23 mouse cellular contexts compared by ENCODE assay signal in genomic region chr7:45328841-45329475, GRCm38 (mm10). TPM values are rescaled to one million over a fixed set of nuclear protein-coding genes. Genes with fewer than 3 reads are reported as not detected.
DNase-seq lines count a peak whose midpoint lies in the region; ATAC-seq and TF ChIP-seq lines count a peak whose summit lies in the region.
"Had no signal": no experiment of that assay in that cellular context is flagged by ENCODE, and none has a peak within 500 bp of the region (broad histone marks: within the 10 kb centered on the region; RNA-seq: fewer than 3 reads in every experiment).

No protein-coding gene starts in this region.

- no peak overlapping the region for H3K27ac ChIP-seq in midbrain, embryonic 11.5 days (ENCODE audit: low read depth, low read length)
- no peak overlapping the region for H3K27ac ChIP-seq in midbrain, postnatal 0 days (ENCODE audit: low read depth, low read length)
- peak overlapping the region; percentile 84 for H3K27ac ChIP-seq in heart, postnatal 0 days (ENCODE audit: low read depth)
- H3K27ac ChIP-seq: hindbrain, embryonic 13.5 days; kidney, postnatal 0 days; neural tube, embryonic 12.5 days had no signal

- no peaks in the 10 kb centered on the region for H3K9me3 ChIP-seq in midbrain, embryonic 11.5 days (ENCODE audit: control insufficient read depth, low read length)
- H3K9me3 ChIP-seq in midbrain, postnatal 0 days (ENCODE audit: low read length), result no peaks in the 10 kb centered on the region
- H3K9me3 ChIP-seq in heart, postnatal 0 days (replicated peaks; ENCODE audit: control insufficient read depth, low read length), result 0 out of 2 replicates have a peak, but pooled peaks cover 4% of the 10 kb centered on the region
- H3K9me3 ChIP-seq: hindbrain, embryonic 13.5 days had no signal

- peaks cover 8% of the 10 kb centered on the region for H3K4me1 ChIP-seq in midbrain, embryonic 11.5 days (ENCODE audit: control insufficient read depth, insufficient read depth, low read length)
- H3K4me1 ChIP-seq in midbrain, postnatal 0 days (ENCODE audit: insufficient read depth, low read length), result no peaks in the 10 kb centered on the region
- 0 out of 2 replicates have a peak, but pooled peaks cover 3% of the 10 kb centered on the region for H3K4me1 ChIP-seq in heart, postnatal 0 days (ENCODE audit: control insufficient read depth, insufficient read depth)

- no peak for ATAC-seq in midbrain, embryonic 11.5 days (ENCODE audit: low FRiP score)
- no peak for ATAC-seq in midbrain, postnatal 0 days (ENCODE audit: low FRiP score)
- peak; percentile 44 for ATAC-seq in heart, postnatal 0 days (ENCODE audit: insufficient read depth, low read depth)
- ATAC-seq: intestine, postnatal 0 days; liver, postnatal 0 days had no signal

- TF ChIP-seq EP300 in heart, postnatal 0 days (IDR thresholded peaks at IDR 0.05; ENCODE audit: low read depth), result no peak

- peak; percentile 27 to 39 for DNase-seq in gastrocnemius, adult 8-10 months (ENCODE audit: low spot score in 2 of 2)
- no peak for DNase-seq in gastrocnemius, postnatal 14 days
- peak; percentile 73 for DNase-seq in midbrain, embryonic 11.5 days (ENCODE audit: low spot score, missing footprints)
- no peak for DNase-seq in midbrain, postnatal 0 days (ENCODE audit: low spot score)
- peak; percentile 73 for DNase-seq in heart, postnatal 0 days (ENCODE audit: low spot score)
- no peak for DNase-seq in kidney, postnatal 10 days
- no peak for DNase-seq in thymus, postnatal 36 days
- DNase-seq: adrenal gland, postnatal 10 days; B cell, adult 2 months; cerebellum, adult 18-20 months; cerebellum, postnatal 36 days; liver, postnatal 0 days; lung, postnatal 14 days; right cerebral cortex, postnatal 14 days; thymus, postnatal 4 days had no signal

- H3K4me2 ChIP-seq in midbrain, embryonic 11.5 days, result no peak overlapping the region
- H3K4me2 ChIP-seq in midbrain, postnatal 0 days (ENCODE audit: low read depth, low read length, poor library complexity, severe bottlenecking), result no peak overlapping the region
- H3K4me2 ChIP-seq in heart, postnatal 0 days (ENCODE audit: low read depth, low read length), result no peak overlapping the region
- H3K4me2 ChIP-seq: hindbrain, embryonic 13.5 days; neural tube, embryonic 12.5 days had no signal

- H3K4me3 ChIP-seq in midbrain, embryonic 11.5 days (ENCODE audit: low read depth, low read length), result no peak overlapping the region
- no peak overlapping the region for H3K4me3 ChIP-seq in midbrain, postnatal 0 days (ENCODE audit: low read depth, low read length)
- H3K4me3 ChIP-seq in heart, postnatal 0 days (ENCODE audit: low read depth, low read length), result no peak overlapping the region
- H3K4me3 ChIP-seq: hindbrain, embryonic 13.5 days; neural tube, embryonic 12.5 days had no signal

- TF ChIP-seq CTCF in midbrain, postnatal 0 days (IDR thresholded peaks at IDR 0.05), result no peak
- TF ChIP-seq CTCF in heart, postnatal 0 days (IDR thresholded peaks at IDR 0.05; ENCODE audit: low read depth), result no peak

- H3K36me3 ChIP-seq in midbrain, embryonic 11.5 days (ENCODE audit: control insufficient read depth, insufficient read depth, low read length), result no peaks in the 10 kb centered on the region
- H3K36me3 ChIP-seq in midbrain, postnatal 0 days (ENCODE audit: insufficient read depth, low read length), result peaks cover 11% of the 10 kb centered on the region; the same call in 1 of the 2 replicates
- peaks cover 19% of the 10 kb centered on the region for H3K36me3 ChIP-seq in heart, postnatal 0 days (replicated peaks; ENCODE audit: control insufficient read depth, insufficient read depth, low read length)

- intact Hi-C loops in gastrocnemius, postnatal 14 days (cut with DNase I; ENCODE audit: low total_unique reads), result no loop called here

- no peaks in the 10 kb centered on the region; the same call in 1 of the 2 replicates for H3K27me3 ChIP-seq in midbrain, embryonic 11.5 days (ENCODE audit: control insufficient read depth, insufficient read depth, low read length)
- no peaks in the 10 kb centered on the region for H3K27me3 ChIP-seq in midbrain, postnatal 0 days (ENCODE audit: insufficient read depth, low read length)
- no peaks in the 10 kb centered on the region for H3K27me3 ChIP-seq in heart, postnatal 0 days (ENCODE audit: control insufficient read depth, insufficient read depth, low read length)

- H3K9ac ChIP-seq in midbrain, embryonic 11.5 days (ENCODE audit: low read length), result no peak overlapping the region
- no peak overlapping the region for H3K9ac ChIP-seq in midbrain, postnatal 0 days (replicated peaks; ENCODE audit: low read length, poor library complexity, severe bottlenecking)
- H3K9ac ChIP-seq in heart, postnatal 0 days (replicated peaks; ENCODE audit: low read depth, low read length), result no peak overlapping the region; the same call in 1 of the 2 replicates
- H3K9ac ChIP-seq: hindbrain, embryonic 13.5 days; liver, postnatal 0 days; neural tube, embryonic 12.5 days had no signal

- 84% methylated on average over 13 of the region's 13 CpGs for WGBS in midbrain, embryonic 11.5 days
- WGBS in midbrain, postnatal 0 days, result 80% methylated on average over 13 of the region's 13 CpGs
- WGBS in heart, postnatal 0 days, result 50% methylated on average over 13 of the region's 13 CpGs

RNA-seq across cellular contexts. Expression of gene Trpm4, which starts 4.6 kb away (rescaled TPM):
- total RNA-seq in gastrocnemius, adult 8-10 months (2022), result 10 to 100 TPM; 30.7 to 35.6 (median 32.0) TPM
- 10 to 100 TPM; 23.5 to 24.5 TPM for total RNA-seq in gastrocnemius, postnatal 14 days (2021)
- 4.4 and 6.1 TPM in 2 replicates for polyA plus RNA-seq in midbrain, embryonic 11.5 days (2014; fragmentation: Nextera tagmentation; extraction: Ambion mirVana)
- 22.6 and 35.4 TPM in 2 replicates for total RNA-seq in midbrain, postnatal 0 days (2014; rRNA removed)
- polyA plus RNA-seq in midbrain, postnatal 0 days (2015; fragmentation: Nextera tagmentation; extraction: Ambion mirVana), result 10.4 and 10.7 TPM in 2 replicates
- 15.8 and 44.0 TPM in 2 replicates for total RNA-seq in heart, postnatal 0 days (2014; rRNA removed; ENCODE audit: low replicate concordance)
- 14.2 and 15.2 TPM in 2 replicates for polyA plus RNA-seq in heart, postnatal 0 days (2015; fragmentation: Nextera tagmentation; extraction: Ambion mirVana)

RNA-seq across cellular contexts. Expression of gene Hrc, which starts 6.1 kb away (rescaled TPM):
- 100 to 1,000 TPM; 700 to 858 (median 833) TPM for total RNA-seq in gastrocnemius, adult 8-10 months (2022)
- 100 to 1,000 TPM; 711 to 744 TPM for total RNA-seq in gastrocnemius, postnatal 14 days (2021)
- polyA plus RNA-seq in midbrain, embryonic 11.5 days (2014; fragmentation: Nextera tagmentation; extraction: Ambion mirVana), result 0.11 and 0.19 TPM in 2 replicates
- total RNA-seq in midbrain, postnatal 0 days (2014; rRNA removed), result 0.33 TPM in 1 of 2 replicates, not detected in the other
- 0.26 and 0.49 TPM in 2 replicates for polyA plus RNA-seq in midbrain, postnatal 0 days (2015; fragmentation: Nextera tagmentation; extraction: Ambion mirVana)
- total RNA-seq in heart, postnatal 0 days (2014; rRNA removed; ENCODE audit: low replicate concordance), result 38.8 and 39.7 TPM in 2 replicates
- 43.8 and 45.9 TPM in 2 replicates for polyA plus RNA-seq in heart, postnatal 0 days (2015; fragmentation: Nextera tagmentation; extraction: Ambion mirVana)
- total RNA-seq: monocyte, adult 5-6 weeks had no signal

RNA-seq across cellular contexts. Expression of gene Ppfia3, which starts 37.9 kb away (rescaled TPM):
- under 1 TPM in 3 of 4 experiments, not detected in 1; 0.07 to 0.24 (median 0.09) TPM for total RNA-seq in gastrocnemius, adult 8-10 months (2022)
- under 1 TPM; 0.69 to 0.78 TPM for total RNA-seq in gastrocnemius, postnatal 14 days (2021)
- polyA plus RNA-seq in midbrain, embryonic 11.5 days (2014; fragmentation: Nextera tagmentation; extraction: Ambion mirVana), result 7.7 and 8.1 TPM in 2 replicates
- 87.4 and 104 TPM in 2 replicates for total RNA-seq in midbrain, postnatal 0 days (2014; rRNA removed)
- 28.9 and 31.6 TPM in 2 replicates for polyA plus RNA-seq in midbrain, postnatal 0 days (2015; fragmentation: Nextera tagmentation; extraction: Ambion mirVana)
- 0.15 and 1.8 TPM in 2 replicates for total RNA-seq in heart, postnatal 0 days (2014; rRNA removed; ENCODE audit: low replicate concordance)
- polyA plus RNA-seq in heart, postnatal 0 days (2015; fragmentation: Nextera tagmentation; extraction: Ambion mirVana), result 0.58 and 0.68 TPM in 2 replicates
- polyA plus RNA-seq: liver, postnatal 0 days had no signal

RNA-seq across cellular contexts. Expression of gene Lin7b, which starts 41.4 kb away (rescaled TPM):
- not detected for total RNA-seq in gastrocnemius, adult 8-10 months (2022)
- total RNA-seq in gastrocnemius, postnatal 14 days (2021), result 1 to 10 TPM in 1 of 2 experiments, under 1 TPM in 1; 0.49 to 1.6 TPM
- polyA plus RNA-seq in midbrain, embryonic 11.5 days (2014; fragmentation: Nextera tagmentation; extraction: Ambion mirVana), result 0.75 and 1.2 TPM in 2 replicates
- 68.6 and 96.6 TPM in 2 replicates for total RNA-seq in midbrain, postnatal 0 days (2014; rRNA removed)
- polyA plus RNA-seq in midbrain, postnatal 0 days (2015; fragmentation: Nextera tagmentation; extraction: Ambion mirVana), result 59.9 and 70.3 TPM in 2 replicates
- 0.46 TPM in 1 of 2 replicates, not detected in the other for total RNA-seq in heart, postnatal 0 days (2014; rRNA removed; ENCODE audit: low replicate concordance)
- polyA plus RNA-seq in heart, postnatal 0 days (2015; fragmentation: Nextera tagmentation; extraction: Ambion mirVana), result 2.2 and 2.3 TPM in 2 replicates
- total RNA-seq: monocyte, adult 5-6 weeks had no signal
- polyA plus RNA-seq: liver, postnatal 0 days had no signal

RNA-seq across cellular contexts. Expression of gene Slc6a21, which starts 51.6 kb away (rescaled TPM):
- not detected for total RNA-seq in gastrocnemius, adult 8-10 months (2022)
- not detected for total RNA-seq in gastrocnemius, postnatal 14 days (2021)
- not detected in 2 replicates for polyA plus RNA-seq in midbrain, embryonic 11.5 days (2014; fragmentation: Nextera tagmentation; extraction: Ambion mirVana)
- not detected in 2 replicates for total RNA-seq in midbrain, postnatal 0 days (2014; rRNA removed)
- not detected in 2 replicates for polyA plus RNA-seq in midbrain, postnatal 0 days (2015; fragmentation: Nextera tagmentation; extraction: Ambion mirVana)
- total RNA-seq in heart, postnatal 0 days (2014; rRNA removed; ENCODE audit: low replicate concordance), result not detected in 2 replicates
- polyA plus RNA-seq in heart, postnatal 0 days (2015; fragmentation: Nextera tagmentation; extraction: Ambion mirVana), result not detected in 2 replicates
- total RNA-seq: layer of hippocampus, adult 8-10 months; monocyte, adult 5-6 weeks had no signal
- polyA plus RNA-seq: embryonic facial prominence, embryonic 11.5 days; hindbrain, embryonic 13.5 days; intestine, postnatal 0 days; kidney, postnatal 0 days; limb, embryonic 14.5 days; neural tube, embryonic 12.5 days had no signal

Comparison
In these comparisons a context has a peak if more than half of its experiments do, and no peak if none do; other contexts are left out.
1. DNase-seq: peak in gastrocnemius, adult 8-10 months (2 of 2), midbrain, embryonic 11.5 days (single experiment) and heart, postnatal 0 days (single experiment); none in gastrocnemius, postnatal 14 days (single experiment), midbrain, postnatal 0 days (single experiment), kidney, postnatal 10 days (single experiment) and thymus, postnatal 36 days (0 of 2).
2. RNA of gene Hrc, which starts 6.1 kb away (total RNA-seq): 700 to 858 TPM in gastrocnemius, adult 8-10 months, 711 to 744 TPM in gastrocnemius, postnatal 14 days and 38.8 to 39.7 TPM in heart, postnatal 0 days; 0.33 TPM in midbrain, postnatal 0 days; every median in the first group is over 10 times any median in the second.
3. RNA of gene Ppfia3, which starts 37.9 kb away (total RNA-seq): 87.4 to 104 TPM in midbrain, postnatal 0 days; 0.15 to 1.8 TPM in heart, postnatal 0 days, 0.69 to 0.78 TPM in gastrocnemius, postnatal 14 days and 0.07 to 0.24 TPM in gastrocnemius, adult 8-10 months; every median in the first group is over 10 times any median in the second.